Mouse (Mus musculus): ENCODE results near the gene A030014E15Rik.

GRCm38 (mm10) chr1:82973901-82974300 lies 49.2 kb downstream of the A030014E15Rik start:
- TF ChIP-seq POLR2A (IDR thresholded peaks at IDR 0.05; ENCODE audit: insufficient read depth, low read depth, low read length) (no peak), CTCF (IDR thresholded peaks at IDR 0.05; ENCODE audit: insufficient read depth, low read depth, low read length) (no peak)

Measured in olfactory bulb, adult 2 months (tissue).